Mouse (Mus musculus) forebrain, embryonic 15.5 days (tissue): Measurements from ENCODE around the gene Mat2a. TPM values are rescaled to one million over a fixed set of nuclear protein-coding genes. Genes with fewer than 3 reads are reported as not detected.
"Not testable (repeated sequence)": the region's sequence is repeated elsewhere in the genome, so short reads cannot be mapped to it uniquely, and the experiment has no call there.

Experiments used
- ATAC-seq: fragments of 200-750 bp; cut with Nextera tagmentation; replicated peaks from 2 replicates; pipeline ENCODE4 v1.8.0; 2017; ENCODE audit warnings: mild to moderate bottlenecking, moderate TSS enrichment, moderate library complexity
- H3K27ac ChIP-seq: fragments of 300-500 bp; sonication (generic); replicated peaks from 2 replicates; pipeline ENCODE4 v1.5.1; 2015; ENCODE audit warnings: mild to moderate bottlenecking, inconsistent platforms
- H3K27me3 ChIP-seq: fragments of 300-500 bp; sonication (generic); 2 replicates; pipeline ENCODE4 v1.6.1; 2015; ENCODE audit warnings: inconsistent platforms
- H3K36me3 ChIP-seq: fragments of 300-500 bp; sonication (generic); 2 replicates; pipeline ENCODE4 v1.6.1; 2015; ENCODE audit warnings: mild to moderate bottlenecking, inconsistent platforms
- H3K4me1 ChIP-seq: fragments of 300-500 bp; sonication (generic); 2 replicates; pipeline ENCODE4 v1.6.1; 2015; ENCODE audit warnings: inconsistent platforms
- H3K4me2 ChIP-seq: fragments of 300-500 bp; sonication (generic); replicated peaks from 2 replicates; pipeline ENCODE4 v1.6.1; 2015; ENCODE audit warnings: mild to moderate bottlenecking, inconsistent platforms
- H3K4me3 ChIP-seq: fragments of 300-500 bp; sonication (generic); 2 replicates; pipeline ENCODE4 v1.5.1; 2015; ENCODE audit warnings: mild to moderate bottlenecking, inconsistent platforms
- H3K9ac ChIP-seq: fragments of 300-500 bp; sonication (generic); replicated peaks from 2 replicates; pipeline ENCODE4 v1.6.1; 2015; ENCODE audit warnings: mild to moderate bottlenecking, inconsistent platforms
- H3K9me3 ChIP-seq: fragments of 300-500 bp; sonication (generic); 2 replicates; pipeline ENCODE4 v1.6.1; 2016; ENCODE audit warnings: inconsistent platforms
- WGBS: fragments of 180-500 bp; shearing (Covaris S2); methylation state at CpG from one replicate; pipeline ENCODE4 v1.1.7; 2015; ENCODE audit warnings: mixed read lengths; 5-methylcytosine and 5-hydroxymethylcytosine counted together
- polyA plus RNA-seq: library from polyadenylated mRNA; unstranded; fragments of >200 nt; fragmentation: Nextera tagmentation; extraction: Ambion mirVana; gene quantifications from 2 replicates; pipeline ENCODE4 v1.2.1, GENCODE M21; 2015

The Mat2a gene
- polyA plus RNA-seq, 1 experiment from 2014 or later: 376 TPM

GRCm38 (mm10) chr6:72452329-72452728, 13.0 kb upstream of the Mat2a start:
- H3K4me1 ChIP-seq: peaks cover 5% of the 10 kb centered on the region
- no peaks in the 10 kb centered on the region for H3K36me3 ChIP-seq
- H3K27me3 ChIP-seq: no peaks in the 10 kb centered on the region
- no peaks in the 10 kb centered on the region for H3K9me3 ChIP-seq
- 85% methylated on average over 2 of the region's 2 CpGs for WGBS
- H3K4me3 ChIP-seq: no peak overlapping the region
- H3K4me2 ChIP-seq: no peak overlapping the region
- ATAC-seq: no peak
- H3K27ac ChIP-seq: no peak overlapping the region
- H3K9ac ChIP-seq: no peak overlapping the region

DNA sequence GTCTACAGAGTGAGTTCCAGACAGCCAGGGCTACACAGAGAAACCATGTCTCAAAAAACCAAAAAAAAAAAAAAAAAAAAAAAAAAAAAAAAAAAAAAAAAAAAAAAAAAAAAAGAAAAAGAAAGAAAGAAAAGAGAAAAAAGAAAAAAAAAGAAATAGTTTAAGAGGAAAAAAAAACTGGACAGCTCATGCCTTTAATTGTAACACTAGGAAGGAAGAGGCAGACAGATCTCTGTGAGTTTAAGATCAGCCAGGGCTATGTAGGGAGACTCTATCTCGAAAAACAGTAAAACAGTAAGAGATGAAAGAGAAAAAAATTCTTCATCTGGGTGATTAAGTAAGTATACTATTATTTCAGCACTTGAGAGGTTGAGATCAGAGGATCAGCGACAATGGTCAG, 12.4 kb upstream of the Mat2a start:
- not testable (repeated sequence) for H3K36me3 ChIP-seq, H3K4me3 ChIP-seq, H3K9ac ChIP-seq, H3K9me3 ChIP-seq, H3K4me2 ChIP-seq, H3K27me3 ChIP-seq, ATAC-seq, H3K4me1 ChIP-seq, H3K27ac ChIP-seq
- 66% methylated on average over 2 of the region's 2 CpGs for WGBS

DNA sequence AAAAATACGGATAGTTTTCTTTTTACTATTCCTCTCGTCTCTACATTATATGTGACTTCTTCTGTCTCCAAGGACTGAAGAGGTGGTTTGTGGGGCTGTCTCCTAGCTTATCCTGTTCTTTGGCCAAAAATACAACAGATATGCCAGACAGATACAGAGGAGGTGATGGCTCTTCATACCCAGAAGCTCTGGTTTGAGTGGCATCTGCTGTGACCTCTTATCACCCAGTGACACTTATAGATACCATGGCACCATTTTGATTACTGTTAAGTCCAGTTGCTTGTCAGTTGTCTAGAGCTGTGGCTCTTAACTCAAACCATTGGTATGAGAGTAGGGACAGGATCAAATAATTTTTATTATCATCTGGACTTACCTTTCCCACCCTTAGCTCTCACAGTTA, 8.1 kb upstream of the Mat2a start:
- H3K36me3 ChIP-seq: no peaks in the 10 kb centered on the region
- no peak overlapping the region for H3K27ac ChIP-seq
- H3K9ac ChIP-seq: no peak overlapping the region
- H3K4me2 ChIP-seq: no peak overlapping the region
- WGBS: 91% methylated on average over 2 of the region's 2 CpGs
- ATAC-seq: no peak
- H3K4me1 ChIP-seq: no peaks in the 10 kb centered on the region
- no peaks in the 10 kb centered on the region for H3K27me3 ChIP-seq
- no peaks in the 10 kb centered on the region for H3K9me3 ChIP-seq
- H3K4me3 ChIP-seq: no peak overlapping the region

DNA sequence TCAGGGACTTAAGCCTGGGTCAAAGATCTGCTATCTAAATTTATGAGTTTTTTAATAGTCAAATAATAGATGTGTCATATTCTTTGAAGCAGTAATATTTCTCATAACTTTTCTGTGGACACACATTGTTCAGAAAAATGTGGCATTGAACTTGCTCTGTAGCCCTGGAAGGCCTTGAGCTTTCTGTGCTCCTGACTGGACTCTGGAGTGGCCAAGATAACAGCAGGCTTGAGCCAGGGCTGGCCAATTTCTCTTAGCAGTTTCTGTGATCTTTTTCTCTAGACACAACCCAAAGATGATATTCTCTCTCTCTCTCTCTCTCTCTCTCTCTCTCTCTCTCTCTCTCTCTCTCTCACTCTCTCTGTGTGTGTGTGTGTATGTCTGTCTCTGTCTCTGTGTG, 5.7 kb upstream of the Mat2a start:
- no peaks in the 10 kb centered on the region for H3K36me3 ChIP-seq
- H3K4me1 ChIP-seq: peaks cover 16% of the 10 kb centered on the region
- no peak overlapping the region for H3K4me2 ChIP-seq
- H3K9me3 ChIP-seq: no peaks in the 10 kb centered on the region
- no peak overlapping the region for H3K4me3 ChIP-seq
- no peaks in the 10 kb centered on the region for H3K27me3 ChIP-seq
- H3K27ac ChIP-seq: no peak overlapping the region
- H3K9ac ChIP-seq: no peak overlapping the region
- ATAC-seq: no peak

DNA sequence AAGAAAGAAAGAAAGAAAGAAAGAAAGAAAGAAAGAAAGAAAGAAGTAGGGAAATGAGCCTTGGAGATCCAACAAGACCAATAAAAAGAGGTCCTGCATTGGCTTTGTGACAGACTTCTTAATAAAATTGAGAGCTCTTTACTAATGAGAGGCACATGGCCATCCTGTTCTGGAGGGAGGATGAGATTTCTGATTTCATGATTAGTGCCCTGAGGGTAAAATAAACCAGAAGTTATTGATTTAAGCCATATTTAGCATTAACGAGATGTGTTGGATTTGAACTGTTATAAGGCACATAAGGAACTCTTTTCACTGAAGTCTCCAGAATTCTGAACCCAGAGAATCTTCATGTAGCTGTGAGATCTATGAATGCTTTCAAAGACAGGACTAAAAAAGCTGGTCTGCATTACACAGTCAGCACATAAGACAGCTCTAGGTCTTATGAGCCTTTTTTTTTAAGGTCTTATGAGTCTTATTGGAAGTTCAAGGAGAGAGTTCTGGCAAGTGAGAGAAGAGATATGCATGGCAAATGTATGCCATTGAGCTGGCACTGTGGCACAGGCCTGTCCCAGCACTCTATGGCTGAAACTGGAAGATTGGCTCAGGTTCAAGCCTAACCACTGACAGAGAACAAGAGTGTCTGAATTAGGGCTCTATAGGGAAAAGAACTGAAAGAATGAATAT, 3.7 kb upstream of the Mat2a start:
- no peaks in the 10 kb centered on the region for H3K9me3 ChIP-seq
- H3K9ac ChIP-seq: no peak overlapping the region
- ATAC-seq: no peak
- H3K4me3 ChIP-seq: no peak overlapping the region
- no peak overlapping the region for H3K4me2 ChIP-seq
- WGBS: 80% methylated on average over 1 of the region's 1 CpGs
- H3K36me3 ChIP-seq: no peaks in the 10 kb centered on the region
- H3K27ac ChIP-seq: no peak overlapping the region
- peaks cover 19% of the 10 kb centered on the region for H3K4me1 ChIP-seq
- H3K27me3 ChIP-seq: no peaks in the 10 kb centered on the region

DNA sequence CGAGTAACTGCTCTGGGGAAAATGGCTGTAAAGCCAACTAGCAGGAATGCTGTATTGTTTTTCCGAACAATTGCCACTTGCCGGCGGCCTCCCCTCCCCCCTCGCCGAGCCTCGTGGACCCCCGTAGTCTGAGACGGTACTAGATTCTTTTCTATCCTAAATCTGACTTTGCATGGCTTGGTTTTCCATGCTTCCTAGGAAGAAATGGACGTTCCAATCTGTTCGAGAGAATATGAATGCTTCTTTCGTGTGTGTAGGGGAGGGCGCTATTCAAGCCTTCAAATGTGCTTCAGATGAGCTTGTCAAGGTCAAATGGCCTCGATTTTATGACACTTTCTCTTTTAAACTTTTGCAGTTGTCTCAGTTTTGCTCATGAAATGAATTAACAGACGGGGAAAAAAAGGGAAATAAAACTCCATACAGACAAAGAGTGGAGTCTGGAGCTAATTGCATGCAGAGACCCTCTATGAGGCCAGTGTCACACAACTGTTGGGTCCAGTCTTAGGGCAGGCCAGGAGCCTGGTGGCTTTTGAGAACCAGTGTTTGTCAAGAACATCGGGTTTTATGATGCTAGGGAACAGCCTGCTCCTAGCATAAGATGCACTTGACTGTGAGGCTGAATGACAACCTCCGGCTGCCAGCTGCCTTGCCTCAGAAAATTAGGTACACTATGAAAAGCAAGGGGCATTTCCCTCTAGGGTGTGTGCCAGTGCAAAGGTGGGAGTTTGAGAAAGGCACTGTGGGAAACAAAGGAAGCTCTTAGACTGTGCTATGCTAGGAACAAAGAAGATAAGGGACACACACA, 1.0 kb upstream of the Mat2a start:
- Histone ChIP-seq H3K9me3 (no peaks in the 10 kb centered on the region), H3K27me3 (no peaks in the 10 kb centered on the region), H3K27ac (peak overlapping the region; percentile 99), H3K4me3 (peak overlapping the region; percentile 100), H3K36me3 (peaks cover 22% of the 10 kb centered on the region), H3K4me2 (peak overlapping the region; percentile 72), H3K4me1 (peaks cover 43% of the 10 kb centered on the region), H3K9ac (peak overlapping the region; percentile 100)
- WGBS: 4% methylated on average over 17 of the region's 17 CpGs
- ATAC-seq: 0 out of 2 replicates have a peak, but pooled peaks have one; percentile 4

DNA sequence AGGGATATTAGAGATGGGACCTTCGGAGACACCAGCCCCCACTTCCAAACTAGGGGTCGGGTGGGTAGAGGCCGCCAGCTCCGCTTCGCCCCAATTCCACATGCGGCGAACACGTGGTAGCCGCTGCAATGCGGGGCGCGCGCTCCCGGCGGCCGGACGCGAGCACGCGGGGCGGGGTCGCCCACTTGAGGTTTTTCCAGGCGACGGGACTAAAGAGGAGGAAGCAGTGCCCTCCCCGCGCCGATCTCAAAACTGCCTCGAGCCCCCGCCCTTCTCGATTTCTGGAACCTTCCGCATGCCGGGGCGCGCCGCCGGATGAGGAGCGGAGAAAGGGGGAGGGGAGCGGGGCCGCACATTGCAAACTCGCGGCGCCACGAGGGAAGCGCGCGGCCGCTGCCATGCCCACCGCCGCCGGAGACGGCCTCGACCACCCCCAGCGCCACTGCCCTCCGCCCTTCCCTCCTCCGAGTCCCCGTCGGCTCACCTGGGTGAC, 450 bp downstream of the Mat2a start:
- Histone ChIP-seq H3K9ac (peak overlapping the region; percentile 100), H3K27me3 (no peaks in the 10 kb centered on the region), H3K9me3 (no peaks in the 10 kb centered on the region), H3K36me3 (peaks cover 35% of the 10 kb centered on the region), H3K4me3 (peak overlapping the region; percentile 100), H3K27ac (peak overlapping the region; percentile 99), H3K4me2 (peak overlapping the region; percentile 72), H3K4me1 (peaks cover 44% of the 10 kb centered on the region)
- peak; percentile 21 for ATAC-seq
- under 1% methylated on average over 55 of the region's 57 CpGs for whole genome bisulfite sequencing

DNA sequence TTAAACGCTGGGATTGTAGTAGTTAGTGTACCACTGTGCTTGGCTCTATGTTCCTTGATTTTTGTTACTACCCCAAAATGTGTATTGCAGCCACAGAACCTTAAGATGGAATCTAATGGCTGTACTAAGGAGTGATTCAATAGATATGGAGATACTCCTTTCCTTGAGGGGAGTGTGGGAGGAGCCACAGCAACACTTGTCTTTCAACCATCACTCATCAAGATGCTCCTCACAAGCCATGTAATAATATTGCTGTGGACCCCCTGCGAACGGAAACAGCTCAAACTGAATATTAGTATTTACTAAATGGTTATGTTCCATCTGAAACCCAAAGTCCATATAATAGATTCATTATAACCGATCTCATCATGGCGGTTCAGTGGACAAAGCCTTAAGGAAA, 1.1 kb downstream of the Mat2a start:
- 2% methylated on average over 5 of the region's 5 CpGs for WGBS
- H3K4me3 ChIP-seq: peak overlapping the region; percentile 100
- peaks cover 42% of the 10 kb centered on the region for H3K36me3 ChIP-seq
- H3K9ac ChIP-seq: peak overlapping the region; percentile 100
- H3K27me3 ChIP-seq: no peaks in the 10 kb centered on the region
- peak overlapping the region; percentile 99 for H3K27ac ChIP-seq
- no peaks in the 10 kb centered on the region for H3K9me3 ChIP-seq
- ATAC-seq: no peak
- peak overlapping the region; percentile 72 for H3K4me2 ChIP-seq
- H3K4me1 ChIP-seq: peaks cover 44% of the 10 kb centered on the region

GRCm38 (mm10) chr6:72432153-72432552, 7.2 kb downstream of the Mat2a start:
- H3K27ac ChIP-seq: no peak overlapping the region
- no peak overlapping the region for H3K4me3 ChIP-seq
- H3K9ac ChIP-seq: no peak overlapping the region
- peaks cover 17% of the 10 kb centered on the region for H3K4me1 ChIP-seq
- H3K4me2 ChIP-seq: no peak overlapping the region
- peaks cover 76% of the 10 kb centered on the region for H3K36me3 ChIP-seq
- no peak for ATAC-seq
- no peaks in the 10 kb centered on the region for H3K27me3 ChIP-seq
- H3K9me3 ChIP-seq: no peaks in the 10 kb centered on the region
- 90% methylated on average over 2 of the region's 2 CpGs for WGBS

- Histone ChIP-seq H3K4me2 (no peak overlapping the region), H3K4me3 (no peak overlapping the region), H3K36me3 (peaks cover 73% of the 10 kb centered on the region), H3K4me1 (peaks cover 8% of the 10 kb centered on the region), H3K27me3 (no peaks in the 10 kb centered on the region), H3K27ac (peak overlapping the region; percentile 7; the same call in 1 of the 2 replicates), H3K9me3 (no peaks in the 10 kb centered on the region), H3K9ac (no peak overlapping the region)
- ATAC-seq: peak; percentile 19; the same call in 1 of the 2 replicates
- 37% methylated on average over 5 of the region's 5 CpGs for WGBS
Measured at GRCm38 (mm10) chr6:72430989-72431921, 8.1 kb downstream of the Mat2a start.

DNA sequence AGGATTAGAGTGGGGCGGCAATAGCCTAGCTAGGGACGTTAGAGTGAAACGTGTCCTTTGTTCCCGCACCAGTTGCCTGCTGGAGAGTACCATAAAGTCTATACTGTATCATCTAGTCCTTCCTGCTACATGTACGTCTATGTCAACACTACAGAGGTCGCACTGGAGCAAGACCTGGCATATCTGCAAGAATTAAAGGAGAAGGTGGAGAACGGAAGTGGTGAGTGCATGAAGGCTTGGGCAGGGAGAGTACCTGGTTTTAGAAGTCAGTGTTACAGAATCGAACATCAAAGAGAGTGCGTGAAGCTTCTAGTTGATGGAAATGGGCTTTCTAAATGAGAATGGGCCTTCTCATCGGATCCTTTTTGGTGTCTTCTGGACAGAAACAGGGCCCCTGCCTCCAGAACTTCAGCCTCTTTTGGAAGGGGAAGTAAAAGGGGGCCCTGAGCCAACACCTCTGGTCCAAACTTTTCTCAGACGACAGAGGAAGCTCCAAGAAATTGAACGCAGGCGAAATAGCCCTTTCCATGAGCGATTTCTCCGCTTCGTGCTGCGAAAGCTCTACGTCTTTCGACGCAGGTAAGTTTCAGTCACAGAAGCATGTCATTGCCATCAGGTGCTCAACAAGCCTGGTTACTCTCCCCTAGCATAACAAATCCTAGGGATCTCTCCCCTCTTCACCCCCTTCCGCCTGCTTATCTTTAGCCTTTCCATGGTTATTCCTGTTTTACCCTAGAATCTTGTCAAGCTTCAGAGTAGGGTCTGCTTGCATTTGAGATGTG, 10.1 kb downstream of the Mat2a start:
- Histone ChIP-seq H3K27me3 (no peaks in the 10 kb centered on the region), H3K36me3 (peaks cover 72% of the 10 kb centered on the region)

More for the DNA sequence above, 10.1 kb downstream of the Mat2a start:
- Histone ChIP-seq H3K9me3 (no peaks in the 10 kb centered on the region), H3K27ac (no peak overlapping the region), H3K9ac (no peak overlapping the region), H3K4me3 (no peak overlapping the region), H3K4me1 (no peaks in the 10 kb centered on the region), H3K4me2 (no peak overlapping the region)
- ATAC-seq: no peak
- WGBS: 89% methylated on average over 21 of the region's 21 CpGs
